Mouse (Mus musculus) spleen, embryonic (tissue): ENCODE data around the gene Mast1.

Experiments
- CTCF ChIA-PET: fragments of 350-600 bp; sonication (Branson Sonifier 250); formaldehyde crosslinking; loops from one replicate; lab custom pipeline; 2022; lab: Charles Lee

Mast1 gene

DNA sequence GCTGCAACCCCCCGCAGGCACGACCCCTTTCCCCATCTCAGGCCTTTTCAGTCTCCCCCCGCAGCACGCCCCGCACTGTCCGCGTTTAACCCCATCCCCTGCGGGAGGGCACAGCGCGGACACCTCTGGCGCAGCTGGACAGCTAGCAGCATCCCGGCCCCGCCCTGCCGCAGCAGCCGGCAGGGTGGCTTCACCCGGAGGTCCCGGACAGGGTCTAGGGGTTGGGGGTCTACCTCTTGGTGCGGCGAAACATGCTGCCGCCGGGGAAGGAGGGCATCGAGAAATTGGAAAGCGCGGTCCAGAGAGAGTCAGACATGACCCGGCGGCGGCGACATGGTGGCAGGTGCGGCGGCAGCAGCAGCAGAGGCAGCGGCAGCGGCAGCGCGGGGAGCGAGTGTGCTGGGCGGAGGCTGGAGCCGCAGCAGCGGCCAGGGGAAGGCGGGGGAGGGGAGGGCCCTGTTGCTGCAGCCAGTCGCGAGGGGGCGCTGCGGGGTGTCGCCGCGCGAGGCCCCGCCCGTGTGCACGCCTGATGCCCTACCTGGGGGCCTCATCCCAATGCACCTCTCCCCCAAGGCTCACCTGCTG lies at the start of gene Mast1:
Gene Mast1 (minus strand): TSS at position 398 of the 585 bp plus-strand sequence.
- CTCF ChIA-PET: no interaction called here

DNA sequence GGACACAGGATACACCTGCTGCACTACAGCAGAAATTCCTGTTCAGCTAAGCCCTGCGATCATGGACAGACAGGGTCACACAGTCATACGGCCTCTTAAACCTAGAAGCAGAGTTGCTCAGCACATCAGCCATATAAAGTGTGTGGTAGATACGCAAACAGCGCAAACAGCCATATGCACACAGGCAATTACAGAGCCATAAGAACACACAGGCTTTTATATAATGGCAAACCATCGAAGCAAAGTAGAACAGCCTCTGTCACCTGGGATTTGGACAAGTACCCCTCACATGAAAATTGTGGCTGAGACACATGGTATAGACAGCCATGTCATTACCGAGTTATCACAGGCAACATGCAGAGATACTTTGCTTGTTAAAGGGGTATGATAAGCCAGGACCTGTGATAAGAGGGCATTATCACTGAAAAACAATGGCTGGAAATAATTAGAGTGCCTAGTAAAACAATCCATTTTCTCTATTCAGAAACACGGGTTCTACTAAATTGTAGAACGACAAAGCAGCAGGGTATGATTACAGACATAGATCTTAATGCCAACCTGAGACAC lies 49.3 kb upstream of the Mast1 start:
- CTCF ChIA-PET: interaction anchor here (8.0 kb wide), 1 partner anchor 10 kb away, joined by 113 read pairs; the partner anchor contains the start of gene Junb

DNA sequence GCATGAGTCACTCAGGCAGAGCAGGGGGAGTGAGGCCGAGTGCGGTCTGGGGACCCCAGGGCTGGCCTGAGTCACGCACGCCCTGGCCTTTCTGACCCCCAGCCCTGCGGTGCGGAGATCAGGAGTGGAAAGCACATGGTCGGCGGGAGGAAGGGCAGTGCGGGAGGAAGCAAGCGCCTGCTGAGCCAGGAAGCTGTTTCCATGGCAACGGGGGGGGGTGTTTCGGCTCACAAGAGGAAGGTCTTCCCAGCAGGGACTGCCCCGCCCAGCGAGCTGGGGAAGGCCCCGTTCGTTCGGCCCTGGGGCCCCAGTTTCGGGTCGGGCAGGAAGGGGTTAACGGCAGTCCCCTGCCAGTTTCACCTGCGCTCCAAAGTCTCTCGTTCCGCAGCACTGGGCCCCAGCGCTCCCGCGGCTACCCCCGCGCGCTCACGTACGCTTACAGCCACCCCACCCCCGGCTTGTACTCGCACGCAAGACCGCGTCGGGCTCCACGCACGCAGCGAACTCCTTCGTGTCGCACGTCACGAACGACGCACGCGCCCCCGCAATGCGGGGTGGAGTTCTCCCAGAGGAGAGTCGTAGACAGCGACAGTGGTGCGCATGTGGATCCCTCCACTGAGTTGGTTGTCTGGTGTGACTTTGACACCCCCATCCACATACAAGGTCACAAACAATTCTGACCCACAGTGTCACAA lies 48.7 kb upstream of the Mast1 start:
- CTCF ChIA-PET: interaction anchor here (8.0 kb wide), 1 partner anchor 9 kb away, joined by 113 read pairs; the partner anchor contains the start of gene Junb

DNA sequence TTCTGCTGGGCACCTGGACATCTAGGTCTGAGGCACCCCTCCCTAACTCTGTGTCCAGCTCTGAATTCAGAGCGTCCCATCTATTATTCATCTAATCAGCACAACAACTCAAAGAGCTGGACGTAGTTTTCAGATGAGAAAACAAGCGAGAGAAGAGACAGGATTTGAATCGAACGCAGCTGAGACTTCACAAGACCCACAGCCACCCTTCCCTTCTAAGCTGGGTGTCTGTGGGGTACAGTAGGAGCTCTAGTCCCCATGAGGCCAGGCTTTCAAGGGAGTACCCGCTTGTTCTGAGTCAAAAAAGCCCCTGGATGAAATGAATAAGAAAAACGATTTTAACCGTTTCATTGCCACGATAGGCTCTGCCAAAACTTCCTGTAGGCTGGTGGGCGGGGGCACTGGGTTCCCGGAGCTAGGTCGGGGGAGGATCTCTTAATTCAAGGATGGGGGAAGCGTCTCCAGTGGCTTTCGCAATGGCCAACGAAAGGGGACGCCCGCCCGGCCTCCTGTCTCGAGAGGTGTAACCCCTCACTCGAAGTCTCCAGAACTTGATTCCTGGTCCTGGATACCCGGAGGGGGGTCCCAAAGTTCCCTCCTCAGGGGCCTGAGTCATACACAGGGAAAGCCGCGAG lies 48.0 kb upstream of the Mast1 start:
- CTCF ChIA-PET: interaction anchor here (8.0 kb wide), 1 partner anchor 9 kb away, joined by 113 read pairs; the partner anchor contains the start of gene Junb

DNA sequence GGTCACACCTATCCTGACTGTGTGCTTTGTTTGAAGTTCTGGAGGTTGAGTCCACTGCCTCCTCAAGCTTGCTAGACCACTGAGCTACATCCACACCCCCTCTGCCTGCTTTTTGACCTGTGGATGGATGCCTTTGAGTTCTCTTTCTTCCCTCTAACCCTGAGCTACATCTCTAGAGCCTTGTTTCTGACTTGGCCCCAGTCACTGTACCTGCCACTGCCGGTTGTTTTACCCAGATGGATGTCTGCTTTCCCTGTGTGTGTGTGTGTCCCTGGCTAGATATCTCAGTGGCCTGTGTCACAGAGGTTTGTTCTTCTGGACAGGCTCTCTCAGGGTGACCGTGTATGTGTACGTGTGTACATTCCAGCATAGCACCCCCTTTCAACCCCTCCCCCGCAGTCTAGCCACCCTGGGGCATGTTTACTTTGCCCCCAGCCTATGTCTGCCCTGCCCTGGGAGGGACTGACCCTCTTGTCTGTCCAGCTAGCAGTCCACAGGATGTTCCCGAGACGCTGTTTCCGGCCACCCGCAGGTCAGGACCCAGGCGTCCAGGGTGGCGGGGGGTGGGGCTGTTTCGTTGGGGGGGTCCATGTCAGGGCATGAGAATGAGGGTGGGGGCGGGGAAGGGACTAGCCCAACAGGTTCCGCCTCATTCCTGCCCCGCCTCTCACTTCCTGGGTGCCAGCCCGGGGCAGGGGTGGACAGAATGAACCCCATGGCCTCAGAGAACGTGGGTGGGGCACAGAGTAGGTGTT lies 47.3 kb upstream of the Mast1 start:
- CTCF ChIA-PET: interaction anchor here (0.7 to 8.0 kb wide), 2 partner anchors 8 to 78 kb away, joined by 5 to 113 read pairs; partner anchors contain the start of gene Junb

DNA sequence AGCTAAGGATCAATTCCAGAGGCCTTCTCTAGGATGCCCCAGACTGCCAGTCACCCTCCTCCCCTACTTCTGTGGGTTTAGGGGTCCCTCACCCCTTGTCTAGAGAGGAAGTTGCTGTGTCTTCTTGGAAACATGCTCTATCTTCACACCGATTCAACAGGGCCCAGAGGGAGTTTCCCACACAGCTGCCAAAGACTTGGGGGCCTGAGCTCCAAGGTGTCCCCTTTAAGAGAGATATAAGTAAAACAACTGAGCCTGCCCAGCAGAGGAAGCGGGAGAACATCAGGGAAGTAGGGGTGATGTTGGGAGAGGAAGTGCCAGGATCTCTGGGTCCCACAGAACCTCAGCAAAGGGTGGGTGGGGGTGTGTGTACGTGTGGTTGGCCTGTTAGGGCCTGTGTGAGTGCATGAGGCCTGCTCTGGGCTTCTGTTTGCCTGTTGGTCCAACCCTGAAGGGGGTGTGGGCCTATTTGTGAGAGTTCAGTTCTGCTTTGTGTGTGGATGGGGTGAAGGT lies 45.4 kb upstream of the Mast1 start:
- CTCF ChIA-PET: no interaction called here

DNA sequence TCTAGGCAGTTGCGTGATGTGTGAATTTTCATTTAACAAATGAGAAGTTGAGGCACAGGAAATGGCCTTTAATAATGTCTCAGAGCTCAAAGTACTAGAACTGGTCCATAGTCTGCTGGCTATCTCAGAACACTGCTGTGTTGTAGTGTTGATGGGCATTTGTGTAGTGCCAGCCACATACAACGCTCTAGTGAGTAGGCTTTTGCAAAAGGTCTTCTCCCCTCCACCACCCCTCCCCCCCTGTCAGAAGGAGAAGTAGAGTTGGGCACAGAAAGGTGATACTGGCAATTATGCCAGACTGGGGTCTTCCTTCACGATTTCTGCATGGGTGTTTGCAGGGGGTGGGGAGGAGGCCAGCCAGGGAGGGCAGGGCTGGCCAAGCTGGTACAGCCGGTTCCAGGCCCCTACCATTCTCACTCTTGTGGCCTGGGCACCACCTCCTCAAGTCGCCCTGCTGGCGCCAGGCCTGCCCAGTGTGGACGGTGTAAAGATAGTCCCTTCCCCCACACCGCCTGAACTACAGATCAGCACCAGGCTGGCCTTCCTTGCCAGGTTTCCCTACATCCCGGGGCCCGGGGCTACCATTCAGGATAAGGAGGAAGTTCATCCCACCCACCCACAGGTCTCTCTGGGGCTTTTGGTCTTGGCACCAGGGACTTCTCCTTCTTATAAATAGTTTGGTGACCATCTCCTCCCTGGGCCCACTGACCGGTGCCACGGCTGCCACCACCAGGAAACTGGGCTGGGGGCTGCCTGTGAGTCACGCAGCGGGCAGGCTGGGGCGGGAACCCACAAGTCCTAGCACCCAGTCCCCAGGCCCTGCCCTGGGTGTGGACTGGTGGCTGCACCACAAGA lies 44.7 kb upstream of the Mast1 start:
- CTCF ChIA-PET: interaction anchor here (1.2 kb wide), 1 partner anchor 8 kb away, joined by 7 read pairs; the partner anchor contains the start of gene Hook2

- CTCF ChIA-PET: interaction anchor here (1.2 to 8.1 kb wide), 2 partner anchors 7 to 9 kb away, joined by 7 to 113 read pairs; partner anchors contain the start of gene Hook2
These were observed 43.6 kb upstream of the Mast1 start for GRCm38 (mm10) chr8:84980622-84981358.

DNA sequence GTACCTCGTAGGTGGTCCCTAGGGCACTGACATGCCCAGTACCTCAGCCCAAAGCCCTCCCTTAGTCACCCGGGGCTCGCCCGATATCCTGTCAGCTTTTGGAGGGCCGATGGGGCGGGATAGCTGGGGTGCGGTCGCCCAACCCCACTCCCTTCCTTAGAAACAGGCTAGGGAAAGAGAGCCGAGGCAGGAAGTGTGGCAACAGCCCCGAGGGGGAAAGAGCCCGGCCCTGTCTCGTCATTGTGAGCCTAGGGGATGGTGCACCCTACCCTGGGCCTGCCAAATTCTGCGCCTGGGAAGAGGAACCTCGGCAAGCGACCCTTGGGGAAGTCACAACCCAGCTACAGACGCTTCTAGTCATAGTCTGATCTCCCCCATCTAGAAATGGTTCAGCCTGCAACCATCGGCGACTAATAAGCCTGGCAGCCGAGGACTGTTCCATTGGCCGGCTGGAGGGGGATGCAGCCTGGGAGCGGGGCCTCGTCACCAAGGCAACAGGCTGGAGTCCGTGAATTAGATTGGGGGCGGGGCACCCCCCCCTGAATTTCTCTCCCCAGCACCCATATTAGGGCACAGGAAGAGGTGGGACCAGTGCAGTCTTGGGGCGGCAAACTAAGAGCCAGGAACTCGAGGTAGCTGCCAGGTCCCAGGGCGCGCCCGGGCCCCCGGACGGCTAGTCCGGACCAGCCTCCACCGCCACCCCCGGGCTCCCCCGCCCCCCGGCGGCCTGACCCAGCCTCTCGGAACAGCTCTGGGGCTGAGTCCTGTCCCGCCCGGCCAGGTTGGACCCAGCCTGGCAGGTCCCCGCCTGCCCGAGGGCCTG lies 42.7 kb upstream of the Mast1 start:
- CTCF ChIA-PET: interaction anchor here (8.1 kb wide), 1 partner anchor 8 kb away, joined by 113 read pairs; the partner anchor contains the start of gene Hook2

- CTCF ChIA-PET: interaction anchor here (8.1 kb wide), 1 partner anchor 10 kb away, joined by 113 read pairs; the partner anchor contains the start of gene Hook2
These were observed 41.2 kb upstream of the Mast1 start, which contains the start of gene Junb for GRCm38 (mm10) chr8:84978248-84978940. Junb (minus strand) TSS chr8:84978718.

- CTCF ChIA-PET: interaction anchor here (8.1 kb wide), 1 partner anchor 10 kb away, joined by 113 read pairs; the partner anchor contains the start of gene Hook2
These were observed 40.5 kb upstream of the Mast1 start for GRCm38 (mm10) chr8:84977435-84978247.

DNA sequence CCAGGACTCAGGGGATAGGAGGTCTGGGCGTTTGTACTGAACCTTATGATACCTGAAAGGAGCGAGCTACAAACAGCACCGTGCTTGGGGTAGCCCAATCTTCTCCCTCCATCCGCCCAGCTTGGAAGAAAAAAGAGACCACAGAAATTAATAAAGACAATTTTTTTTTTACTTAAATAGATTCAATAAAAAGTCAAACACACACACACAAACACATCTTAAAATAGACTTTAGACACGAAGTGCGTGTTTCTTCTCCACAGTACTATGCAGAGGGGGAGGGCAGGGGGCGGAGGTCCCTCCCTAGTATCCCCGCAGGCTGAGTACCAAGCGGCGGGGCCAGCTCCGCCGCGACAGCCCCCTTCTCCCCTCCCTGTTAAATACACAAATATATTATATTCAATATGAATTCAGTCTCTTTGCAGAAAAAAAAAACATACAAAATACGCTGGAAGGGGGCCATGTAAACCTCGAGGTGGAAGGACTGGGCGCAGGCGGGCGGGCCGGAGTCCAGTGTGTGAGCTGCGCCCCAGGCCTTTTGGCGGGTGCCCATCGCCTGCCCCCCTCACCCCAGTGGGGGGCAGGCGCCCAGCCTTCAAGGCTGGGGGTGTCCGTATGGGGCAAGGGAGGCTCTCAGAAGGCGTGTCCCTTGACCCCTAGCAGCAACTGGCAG lies 39.7 kb upstream of the Mast1 start:
- CTCF ChIA-PET: interaction anchor here (8.1 kb wide), 1 partner anchor 11 kb away, joined by 113 read pairs; the partner anchor contains the start of gene Hook2

GRCm38 (mm10) chr8:84976031-84976762 lies 39.0 kb upstream of the Mast1 start:
- CTCF ChIA-PET: interaction anchor here (1.3 to 8.1 kb wide), 3 partner anchors 12 to 108 kb away, joined by 3 to 113 read pairs (median 19); partner anchors contain the start of gene Hook2

- CTCF ChIA-PET: interaction anchor here (0.6 to 8.1 kb wide), 5 partner anchors 13 to 381 kb away, joined by 3 to 113 read pairs (median 4); partner anchors contain the start of gene Hook2
These were observed 38.3 kb upstream of the Mast1 start for GRCm38 (mm10) chr8:84975434-84975833.
